Mouse (Mus musculus): Measurements from ENCODE around the gene Dtx3l. TPM values are rescaled to one million over a fixed set of nuclear protein-coding genes. Genes with fewer than 3 reads are reported as not detected.

Dtx3l gene
- polyA plus RNA-seq, 1 experiment from 2014 or later, result 3.1 TPM

GRCm38 (mm10) chr16:35922301-35922895, 16.6 kb downstream of the Dtx3l start:
- Histone ChIP-seq H3K4me2 (ENCODE audit: low read depth, low read length) (no peak overlapping the region), H3K9me3 (replicated peaks; ENCODE audit: control insufficient read depth, low read length) (no peaks in the 10 kb centered on the region), H3K27me3 (ENCODE audit: control insufficient read depth, insufficient read depth, low read length) (no peaks in the 10 kb centered on the region), H3K4me1 (ENCODE audit: control insufficient read depth, insufficient read depth, low read length) (no peaks in the 10 kb centered on the region), H3K4me3 (ENCODE audit: low read depth, low read length) (no peak overlapping the region), H3K27ac (replicated peaks; ENCODE audit: low read depth, low read length) (no peak overlapping the region), H3K9ac (replicated peaks; ENCODE audit: low read length) (no peak overlapping the region), H3K36me3 (replicated peaks; ENCODE audit: control insufficient read depth, insufficient read depth, low read depth, low read length) (no peaks in the 10 kb centered on the region)
- 68% methylated on average over 3 of the region's 3 CpGs for WGBS
- ATAC-seq (replicated peaks; ENCODE audit: insufficient number of reproducible peaks, low FRiP score, low TSS enrichment, low read depth) (no peak), DNase-seq (ENCODE audit: low spot score) (no peak)

GRCm38 (mm10) chr16:35921676-35922235, 17.2 kb downstream of the Dtx3l start:
- Histone ChIP-seq H3K27ac (replicated peaks; ENCODE audit: low read depth, low read length) (no peak overlapping the region), H3K4me3 (ENCODE audit: low read depth, low read length) (no peak overlapping the region), H3K9ac (replicated peaks; ENCODE audit: low read length) (no peak overlapping the region), H3K4me1 (ENCODE audit: control insufficient read depth, insufficient read depth, low read length) (no peaks in the 10 kb centered on the region), H3K4me2 (ENCODE audit: low read depth, low read length) (no peak overlapping the region), H3K36me3 (replicated peaks; ENCODE audit: control insufficient read depth, insufficient read depth, low read depth, low read length) (no peaks in the 10 kb centered on the region), H3K27me3 (ENCODE audit: control insufficient read depth, insufficient read depth, low read length) (no peaks in the 10 kb centered on the region), H3K9me3 (replicated peaks; ENCODE audit: control insufficient read depth, low read length) (no peaks in the 10 kb centered on the region)
- 89% methylated on average over 2 of the region's 2 CpGs for WGBS
- ATAC-seq (replicated peaks; ENCODE audit: insufficient number of reproducible peaks, low FRiP score, low TSS enrichment, low read depth) (no peak), DNase-seq (ENCODE audit: low spot score) (no peak)

- 92% methylated on average over 6 of the region's 6 CpGs for WGBS
- Histone ChIP-seq H3K27ac (replicated peaks; ENCODE audit: low read depth, low read length) (no peak overlapping the region), H3K4me1 (ENCODE audit: control insufficient read depth, insufficient read depth, low read length) (no peaks in the 10 kb centered on the region), H3K9ac (replicated peaks; ENCODE audit: low read length) (no peak overlapping the region), H3K9me3 (replicated peaks; ENCODE audit: control insufficient read depth, low read length) (no peaks in the 10 kb centered on the region), H3K4me3 (ENCODE audit: low read depth, low read length) (no peak overlapping the region), H3K27me3 (ENCODE audit: control insufficient read depth, insufficient read depth, low read length) (no peaks in the 10 kb centered on the region), H3K4me2 (ENCODE audit: low read depth, low read length) (no peak overlapping the region), H3K36me3 (replicated peaks; ENCODE audit: control insufficient read depth, insufficient read depth, low read depth, low read length) (no peaks in the 10 kb centered on the region)
- no peak for DNase-seq (ENCODE audit: low spot score)
- no peak for ATAC-seq (replicated peaks; ENCODE audit: insufficient number of reproducible peaks, low FRiP score, low TSS enrichment, low read depth)
These were observed 20.0 kb downstream of the Dtx3l start for GRCm38 (mm10) chr16:35918721-35919543.

GRCm38 (mm10) chr16:35914301-35914700, 24.6 kb downstream of the Dtx3l start:
- DNase-seq (ENCODE audit: low spot score) (no peak), ATAC-seq (replicated peaks; ENCODE audit: insufficient number of reproducible peaks, low FRiP score, low TSS enrichment, low read depth) (no peak)
- no peak overlapping the region for H3K27ac ChIP-seq (replicated peaks; ENCODE audit: low read depth, low read length)
- H3K27me3 ChIP-seq (ENCODE audit: control insufficient read depth, insufficient read depth, low read length), result no peaks in the 10 kb centered on the region
- no peaks in the 10 kb centered on the region for H3K36me3 ChIP-seq (replicated peaks; ENCODE audit: control insufficient read depth, insufficient read depth, low read depth, low read length)
- no peak overlapping the region for H3K4me2 ChIP-seq (ENCODE audit: low read depth, low read length)
- no peaks in the 10 kb centered on the region for H3K4me1 ChIP-seq (ENCODE audit: control insufficient read depth, insufficient read depth, low read length)
- no peak overlapping the region for H3K9ac ChIP-seq (replicated peaks; ENCODE audit: low read length)
- no peaks in the 10 kb centered on the region for H3K9me3 ChIP-seq (replicated peaks; ENCODE audit: control insufficient read depth, low read length)
- WGBS, result 70% methylated on average over 5 of the region's 5 CpGs
- no peak overlapping the region for H3K4me3 ChIP-seq (ENCODE audit: low read depth, low read length)

GRCm38 (mm10) chr16:35913526-35913925, 25.4 kb downstream of the Dtx3l start:
- Histone ChIP-seq H3K27me3 (ENCODE audit: control insufficient read depth, insufficient read depth, low read length) (no peaks in the 10 kb centered on the region), H3K36me3 (replicated peaks; ENCODE audit: control insufficient read depth, insufficient read depth, low read depth, low read length) (no peaks in the 10 kb centered on the region), H3K4me3 (ENCODE audit: low read depth, low read length) (no peak overlapping the region), H3K4me1 (ENCODE audit: control insufficient read depth, insufficient read depth, low read length) (no peaks in the 10 kb centered on the region), H3K27ac (replicated peaks; ENCODE audit: low read depth, low read length) (no peak overlapping the region), H3K9me3 (replicated peaks; ENCODE audit: control insufficient read depth, low read length) (no peaks in the 10 kb centered on the region), H3K9ac (replicated peaks; ENCODE audit: low read length) (no peak overlapping the region), H3K4me2 (ENCODE audit: low read depth, low read length) (no peak overlapping the region)
- ATAC-seq (replicated peaks; ENCODE audit: insufficient number of reproducible peaks, low FRiP score, low TSS enrichment, low read depth), result no peak
- WGBS, result 76% methylated on average over 1 of the region's 1 CpGs
- peak; percentile 31 for DNase-seq (ENCODE audit: low spot score)

- Histone ChIP-seq H3K36me3 (replicated peaks; ENCODE audit: control insufficient read depth, insufficient read depth, low read depth, low read length) (no peaks in the 10 kb centered on the region), H3K4me3 (ENCODE audit: low read depth, low read length) (no peak overlapping the region), H3K27me3 (ENCODE audit: control insufficient read depth, insufficient read depth, low read length) (no peaks in the 10 kb centered on the region), H3K4me2 (ENCODE audit: low read depth, low read length) (no peak overlapping the region), H3K9me3 (replicated peaks; ENCODE audit: control insufficient read depth, low read length) (no peaks in the 10 kb centered on the region), H3K9ac (replicated peaks; ENCODE audit: low read length) (no peak overlapping the region), H3K27ac (replicated peaks; ENCODE audit: low read depth, low read length) (no peak overlapping the region), H3K4me1 (ENCODE audit: control insufficient read depth, insufficient read depth, low read length) (no peaks in the 10 kb centered on the region)
- ATAC-seq (replicated peaks; ENCODE audit: insufficient number of reproducible peaks, low FRiP score, low TSS enrichment, low read depth) (no peak), DNase-seq (ENCODE audit: low spot score) (no peak)
- WGBS, result 79% methylated on average over 3 of the region's 3 CpGs
These were observed 27.5 kb downstream of the Dtx3l start for GRCm38 (mm10) chr16:35911449-35911848.

GRCm38 (mm10) chr16:35907432-35908201, 31.3 kb downstream of the Dtx3l start:
- Histone ChIP-seq H3K4me1 (ENCODE audit: control insufficient read depth, insufficient read depth, low read length) (no peaks in the 10 kb centered on the region), H3K4me2 (ENCODE audit: low read depth, low read length) (no peak overlapping the region), H3K36me3 (replicated peaks; ENCODE audit: control insufficient read depth, insufficient read depth, low read depth, low read length) (no peaks in the 10 kb centered on the region), H3K27me3 (ENCODE audit: control insufficient read depth, insufficient read depth, low read length) (no peaks in the 10 kb centered on the region), H3K9ac (replicated peaks; ENCODE audit: low read length) (no peak overlapping the region), H3K27ac (replicated peaks; ENCODE audit: low read depth, low read length) (no peak overlapping the region), H3K4me3 (ENCODE audit: low read depth, low read length) (no peak overlapping the region), H3K9me3 (replicated peaks; ENCODE audit: control insufficient read depth, low read length) (no peaks in the 10 kb centered on the region)
- DNase-seq (ENCODE audit: low spot score), result no peak
- WGBS, result 34% methylated on average over 4 of the region's 4 CpGs
- ATAC-seq (replicated peaks; ENCODE audit: insufficient number of reproducible peaks, low FRiP score, low TSS enrichment, low read depth), result no peak
